Mouse (Mus musculus): ENCODE results near the gene Iqsec2. TPM values are rescaled to one million over a fixed set of nuclear protein-coding genes. Genes with fewer than 3 reads are reported as not detected.

The Iqsec2 gene
- polyA plus RNA-seq, 1 experiment from 2014 or later, result 3.8 TPM

DNA sequence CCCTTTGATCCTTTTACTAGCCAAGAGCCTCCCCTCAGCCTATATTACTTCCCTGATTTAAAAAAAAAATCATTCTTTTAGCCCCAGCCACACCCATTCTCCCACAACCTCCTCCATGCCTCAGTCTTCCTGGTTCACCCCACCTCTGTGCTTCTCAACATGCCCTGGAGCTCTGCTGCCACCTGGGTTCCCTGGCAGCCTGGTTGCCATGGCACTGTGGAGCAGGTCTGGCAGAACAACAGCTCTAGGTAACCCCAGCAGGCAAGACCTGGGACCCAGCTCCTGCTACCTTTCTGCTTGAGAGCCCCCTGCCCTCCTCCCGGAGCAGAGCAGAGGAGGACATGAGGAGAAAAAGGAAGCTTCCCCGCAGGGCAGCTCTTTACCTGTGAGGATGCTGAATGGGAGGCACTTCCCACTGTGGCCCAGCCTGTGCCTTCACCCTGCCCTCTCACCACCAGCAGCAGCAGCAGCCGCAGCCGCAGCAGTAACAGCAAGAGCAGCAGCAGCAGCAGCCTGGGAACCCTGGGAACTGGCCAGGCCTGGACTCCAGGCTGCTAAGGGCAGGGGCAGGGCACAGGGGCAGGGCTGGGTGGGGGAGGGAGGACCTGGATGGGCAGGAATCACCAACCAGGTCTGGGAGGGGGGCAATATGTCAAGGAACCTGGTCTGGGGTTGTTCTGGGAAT, 57.8 kb downstream of the Iqsec2 start:
- Histone ChIP-seq H3K27ac (ENCODE audit: low read length) (no peak overlapping the region), H3K4me3 (replicated peaks; ENCODE audit: low read length) (no peak overlapping the region), H3K9me3 (replicated peaks; ENCODE audit: control insufficient read depth, low read length) (no peaks in the 10 kb centered on the region), H3K9ac (ENCODE audit: low read length) (no peak overlapping the region), H3K27me3 (ENCODE audit: control insufficient read depth, insufficient read depth, low read length) (peaks cover 29% of the 10 kb centered on the region), H3K4me1 (ENCODE audit: control insufficient read depth, insufficient read depth, low read length) (no peaks in the 10 kb centered on the region), H3K4me2 (ENCODE audit: low read depth, low read length) (no peak overlapping the region), H3K36me3 (ENCODE audit: control insufficient read depth, insufficient read depth, low read length) (no peaks in the 10 kb centered on the region)
- 28% methylated on average over 4 of the region's 4 CpGs for WGBS
- ATAC-seq (ENCODE audit: insufficient read depth, low FRiP score), result no peak

DNA sequence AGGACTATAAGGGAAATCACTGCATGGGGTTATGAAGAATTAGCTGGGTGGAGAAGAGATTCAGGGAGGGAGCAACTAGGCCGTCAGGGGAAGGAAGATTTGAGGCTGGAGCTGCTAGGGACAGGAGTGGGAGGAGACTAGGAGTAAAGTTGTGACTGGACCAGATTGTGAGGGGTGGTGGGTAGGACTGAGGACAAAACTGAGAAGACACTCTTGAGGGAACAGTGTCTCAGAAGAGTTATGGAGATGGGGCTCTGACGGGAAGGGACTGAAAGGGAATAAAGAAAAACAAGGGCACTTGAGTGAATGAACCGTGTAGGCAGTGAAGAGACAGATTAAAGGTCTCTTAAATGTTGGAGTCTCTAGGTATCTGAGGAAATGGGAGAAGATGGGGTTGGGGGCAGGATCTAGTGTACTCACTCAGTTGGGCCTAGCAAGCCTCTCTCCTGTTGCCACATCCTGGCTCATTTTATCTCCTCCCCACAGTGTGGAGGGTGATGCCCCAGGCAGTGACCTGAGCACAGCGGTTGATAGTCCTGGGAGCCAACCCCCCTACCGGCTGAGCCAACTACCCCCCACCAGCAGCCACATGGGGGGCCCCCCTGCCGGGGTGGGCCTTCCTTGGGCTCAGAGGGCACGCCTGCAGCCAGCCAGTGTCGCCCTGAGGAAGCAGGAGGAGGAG, 58.5 kb downstream of the Iqsec2 start:
- Histone ChIP-seq H3K9me3 (replicated peaks; ENCODE audit: control insufficient read depth, low read length) (no peaks in the 10 kb centered on the region), H3K9ac (ENCODE audit: low read length) (no peak overlapping the region), H3K4me3 (replicated peaks; ENCODE audit: low read length) (no peak overlapping the region), H3K27ac (ENCODE audit: low read length) (no peak overlapping the region), H3K4me2 (ENCODE audit: low read depth, low read length) (no peak overlapping the region), H3K27me3 (ENCODE audit: control insufficient read depth, insufficient read depth, low read length) (peaks cover 33% of the 10 kb centered on the region), H3K4me1 (ENCODE audit: control insufficient read depth, insufficient read depth, low read length) (no peaks in the 10 kb centered on the region), H3K36me3 (ENCODE audit: control insufficient read depth, insufficient read depth, low read length) (no peaks in the 10 kb centered on the region)
- 35% methylated on average over 8 of the region's 8 CpGs for WGBS
- no peak for ATAC-seq (ENCODE audit: insufficient read depth, low FRiP score)

DNA sequence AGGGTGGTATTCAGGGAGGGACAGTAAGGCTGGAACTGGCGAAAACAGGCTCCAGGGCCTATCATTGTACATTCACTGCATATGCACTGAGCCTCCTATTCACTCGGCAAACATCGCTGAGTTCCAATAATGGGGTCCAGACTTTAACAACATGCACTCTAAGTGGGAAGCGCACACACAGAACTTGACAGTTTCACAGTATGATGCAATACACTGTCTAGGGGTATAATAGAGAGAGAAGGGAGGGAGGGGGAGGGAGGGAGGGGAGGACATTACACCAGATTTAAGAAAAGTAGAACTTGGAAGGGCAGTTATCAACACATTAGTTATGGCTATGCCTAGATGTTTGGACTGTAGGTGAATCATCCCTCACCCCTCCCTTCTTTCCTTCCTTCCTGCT, 59.2 kb downstream of the Iqsec2 start:
- 81% methylated on average over 4 of the region's 4 CpGs for WGBS
- Histone ChIP-seq H3K9me3 (replicated peaks; ENCODE audit: control insufficient read depth, low read length) (no peaks in the 10 kb centered on the region), H3K4me2 (ENCODE audit: low read depth, low read length) (no peak overlapping the region), H3K27me3 (ENCODE audit: control insufficient read depth, insufficient read depth, low read length) (peaks cover 33% of the 10 kb centered on the region), H3K9ac (ENCODE audit: low read length) (no peak overlapping the region), H3K4me3 (replicated peaks; ENCODE audit: low read length) (no peak overlapping the region), H3K27ac (ENCODE audit: low read length) (no peak overlapping the region), H3K36me3 (ENCODE audit: control insufficient read depth, insufficient read depth, low read length) (no peaks in the 10 kb centered on the region), H3K4me1 (ENCODE audit: control insufficient read depth, insufficient read depth, low read length) (no peaks in the 10 kb centered on the region)
- ATAC-seq (ENCODE audit: insufficient read depth, low FRiP score), result no peak

DNA sequence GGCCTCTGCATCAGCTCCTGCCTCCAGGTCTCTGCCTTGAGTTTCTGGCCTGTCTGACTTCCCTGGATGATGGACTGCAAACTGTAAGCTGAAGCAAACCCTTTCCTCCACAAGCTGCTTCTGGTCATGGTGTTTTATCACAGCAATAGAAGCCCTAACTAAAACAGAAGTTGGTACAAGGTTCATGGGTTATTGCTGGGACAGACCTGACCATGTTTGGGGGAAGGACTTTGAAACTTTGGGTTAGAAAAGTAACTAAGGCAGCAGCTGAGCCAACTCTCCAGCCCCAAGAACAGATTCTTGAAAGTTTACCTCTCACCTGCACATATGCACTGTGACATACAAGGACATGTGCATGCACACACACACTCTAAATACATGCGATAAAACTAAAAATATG, 61.4 kb downstream of the Iqsec2 start:
- no peaks in the 10 kb centered on the region for H3K9me3 ChIP-seq (replicated peaks; ENCODE audit: control insufficient read depth, low read length)
- peaks cover 33% of the 10 kb centered on the region for H3K27me3 ChIP-seq (ENCODE audit: control insufficient read depth, insufficient read depth, low read length)
- no peaks in the 10 kb centered on the region for H3K36me3 ChIP-seq (ENCODE audit: control insufficient read depth, insufficient read depth, low read length)
- no peaks in the 10 kb centered on the region for H3K4me1 ChIP-seq (ENCODE audit: control insufficient read depth, insufficient read depth, low read length)
- H3K4me2 ChIP-seq (ENCODE audit: low read depth, low read length), result no peak overlapping the region
- H3K9ac ChIP-seq (ENCODE audit: low read length), result no peak overlapping the region
- no peak overlapping the region for H3K4me3 ChIP-seq (replicated peaks; ENCODE audit: low read length)
- no peak for ATAC-seq (ENCODE audit: insufficient read depth, low FRiP score)
- WGBS, result 100% methylated on average over 1 of the region's 1 CpGs
- no peak overlapping the region for H3K27ac ChIP-seq (ENCODE audit: low read length)

DNA sequence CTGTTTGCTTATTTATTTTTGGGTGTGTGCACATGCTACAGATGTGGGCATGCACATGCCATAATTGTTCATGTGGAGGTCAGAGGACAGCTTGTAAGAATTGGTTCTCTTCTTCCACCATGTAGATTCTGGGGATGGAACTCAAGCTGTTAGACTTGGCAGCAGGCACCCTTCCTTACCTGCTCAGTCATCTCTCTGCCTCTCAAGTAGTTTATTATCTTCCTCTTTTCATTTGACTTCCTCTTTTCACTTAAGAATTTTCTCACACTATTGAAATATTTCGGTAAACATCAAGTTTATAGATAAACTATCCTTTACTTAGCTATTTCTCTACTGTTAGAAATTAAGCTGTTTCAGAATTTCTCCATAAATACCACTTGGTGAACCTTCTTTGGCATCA, 70.6 kb downstream of the Iqsec2 start:
- H3K4me1 ChIP-seq (ENCODE audit: control insufficient read depth, insufficient read depth, low read length), result no peaks in the 10 kb centered on the region
- H3K27ac ChIP-seq (ENCODE audit: low read length), result no peak overlapping the region
- WGBS, result 84% methylated on average over 1 of the region's 1 CpGs
- no peaks in the 10 kb centered on the region for H3K36me3 ChIP-seq (ENCODE audit: control insufficient read depth, insufficient read depth, low read length)
- H3K9me3 ChIP-seq (replicated peaks; ENCODE audit: control insufficient read depth, low read length), result no peaks in the 10 kb centered on the region
- peaks cover 10% of the 10 kb centered on the region; the same call in 1 of the 2 replicates for H3K27me3 ChIP-seq (ENCODE audit: control insufficient read depth, insufficient read depth, low read length)
- H3K9ac ChIP-seq (ENCODE audit: low read length), result no peak overlapping the region
- no peak overlapping the region for H3K4me3 ChIP-seq (replicated peaks; ENCODE audit: low read length)
- ATAC-seq (ENCODE audit: insufficient read depth, low FRiP score), result no peak
- no peak overlapping the region for H3K4me2 ChIP-seq (ENCODE audit: low read depth, low read length)

DNA sequence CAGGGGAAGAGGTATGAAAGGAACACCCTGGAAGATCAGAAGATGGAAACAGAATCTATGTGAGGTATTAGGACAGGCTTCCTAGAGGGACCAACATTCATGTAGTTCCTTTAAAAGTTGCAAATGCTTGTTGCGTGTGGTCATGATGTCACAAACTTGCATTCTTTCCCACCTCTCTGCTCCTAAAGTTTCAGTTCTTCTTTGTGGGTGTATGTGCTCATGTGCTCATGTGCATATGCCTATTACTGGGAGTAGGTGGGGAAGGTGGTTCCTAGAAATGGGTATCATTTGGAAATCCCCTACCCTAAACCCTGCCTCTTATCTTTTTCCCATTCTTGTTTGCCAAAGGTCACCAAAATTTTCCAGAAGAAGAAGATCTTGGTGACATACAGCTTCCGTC, 74.5 kb downstream of the Iqsec2 start:
- no peak overlapping the region for H3K4me2 ChIP-seq (ENCODE audit: low read depth, low read length)
- no peaks in the 10 kb centered on the region for H3K9me3 ChIP-seq (replicated peaks; ENCODE audit: control insufficient read depth, low read length)
- H3K27ac ChIP-seq (ENCODE audit: low read length), result no peak overlapping the region
- H3K9ac ChIP-seq (ENCODE audit: low read length), result no peak overlapping the region
- ATAC-seq (ENCODE audit: insufficient read depth, low FRiP score), result no peak
- peaks cover 14% of the 10 kb centered on the region; the same call in 1 of the 2 replicates for H3K27me3 ChIP-seq (ENCODE audit: control insufficient read depth, insufficient read depth, low read length)
- WGBS, result 95% methylated on average over 2 of the region's 2 CpGs
- no peaks in the 10 kb centered on the region for H3K36me3 ChIP-seq (ENCODE audit: control insufficient read depth, insufficient read depth, low read length)
- H3K4me3 ChIP-seq (replicated peaks; ENCODE audit: low read length), result no peak overlapping the region
- no peaks in the 10 kb centered on the region for H3K4me1 ChIP-seq (ENCODE audit: control insufficient read depth, insufficient read depth, low read length)

DNA sequence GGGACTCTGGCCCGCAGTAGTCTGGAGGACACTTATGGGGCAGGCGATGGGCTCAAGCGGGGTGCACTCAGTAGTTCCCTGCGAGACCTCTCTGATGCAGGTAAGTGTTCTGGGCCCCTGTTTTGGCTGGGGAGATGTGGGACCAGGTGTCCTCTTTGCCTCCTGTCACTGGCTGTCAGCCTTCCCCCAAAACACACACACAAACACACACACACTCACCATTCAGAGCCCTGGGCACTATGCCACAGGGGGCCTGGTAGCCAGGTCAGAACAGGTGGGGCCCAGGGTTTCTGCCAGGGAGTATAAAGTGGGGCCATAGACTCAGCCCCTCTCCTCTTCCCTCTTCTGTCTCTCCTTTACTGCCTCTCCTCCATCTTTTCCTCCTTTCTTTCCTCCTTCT, 77.7 kb downstream of the Iqsec2 start:
- Histone ChIP-seq H3K4me1 (ENCODE audit: control insufficient read depth, insufficient read depth, low read length) (no peaks in the 10 kb centered on the region), H3K4me2 (ENCODE audit: low read depth, low read length) (no peak overlapping the region), H3K4me3 (replicated peaks; ENCODE audit: low read length) (no peak overlapping the region), H3K36me3 (ENCODE audit: control insufficient read depth, insufficient read depth, low read length) (no peaks in the 10 kb centered on the region), H3K27me3 (ENCODE audit: control insufficient read depth, insufficient read depth, low read length) (peaks cover 11% of the 10 kb centered on the region; the same call in 1 of the 2 replicates), H3K9me3 (replicated peaks; ENCODE audit: control insufficient read depth, low read length) (no peaks in the 10 kb centered on the region), H3K27ac (ENCODE audit: low read length) (no peak overlapping the region), H3K9ac (ENCODE audit: low read length) (no peak overlapping the region)
- no peak for ATAC-seq (ENCODE audit: insufficient read depth, low FRiP score)
- 78% methylated on average over 4 of the region's 4 CpGs for WGBS

DNA sequence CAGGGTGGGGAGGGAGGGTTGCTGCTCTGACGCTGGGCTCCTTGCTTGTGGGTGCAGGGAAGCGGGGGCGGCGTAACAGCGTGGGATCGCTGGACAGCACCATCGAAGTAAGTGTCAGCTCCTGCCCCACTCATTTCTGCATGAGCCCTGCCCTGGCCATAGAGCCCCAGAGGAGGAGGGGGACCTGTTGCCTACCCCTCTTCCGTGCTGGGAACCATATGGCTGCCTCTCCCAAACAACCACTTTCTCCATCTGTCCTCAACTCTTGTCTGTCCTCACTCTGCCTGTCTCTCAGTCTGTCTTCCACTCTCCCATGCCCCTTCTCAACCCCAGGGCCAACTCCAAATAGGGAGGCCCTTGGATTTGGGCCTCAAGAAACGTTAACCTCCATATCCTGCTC, 78.2 kb downstream of the Iqsec2 start:
- Histone ChIP-seq H3K27me3 (ENCODE audit: control insufficient read depth, insufficient read depth, low read length) (peaks cover 11% of the 10 kb centered on the region; the same call in 1 of the 2 replicates), H3K27ac (ENCODE audit: low read length) (no peak overlapping the region), H3K4me2 (ENCODE audit: low read depth, low read length) (no peak overlapping the region), H3K4me3 (replicated peaks; ENCODE audit: low read length) (no peak overlapping the region), H3K9me3 (replicated peaks; ENCODE audit: control insufficient read depth, low read length) (no peaks in the 10 kb centered on the region), H3K9ac (ENCODE audit: low read length) (no peak overlapping the region), H3K36me3 (ENCODE audit: control insufficient read depth, insufficient read depth, low read length) (no peaks in the 10 kb centered on the region), H3K4me1 (ENCODE audit: control insufficient read depth, insufficient read depth, low read length) (no peaks in the 10 kb centered on the region)
- 62% methylated on average over 9 of the region's 9 CpGs for WGBS
- no peak for ATAC-seq (ENCODE audit: insufficient read depth, low FRiP score)

DNA sequence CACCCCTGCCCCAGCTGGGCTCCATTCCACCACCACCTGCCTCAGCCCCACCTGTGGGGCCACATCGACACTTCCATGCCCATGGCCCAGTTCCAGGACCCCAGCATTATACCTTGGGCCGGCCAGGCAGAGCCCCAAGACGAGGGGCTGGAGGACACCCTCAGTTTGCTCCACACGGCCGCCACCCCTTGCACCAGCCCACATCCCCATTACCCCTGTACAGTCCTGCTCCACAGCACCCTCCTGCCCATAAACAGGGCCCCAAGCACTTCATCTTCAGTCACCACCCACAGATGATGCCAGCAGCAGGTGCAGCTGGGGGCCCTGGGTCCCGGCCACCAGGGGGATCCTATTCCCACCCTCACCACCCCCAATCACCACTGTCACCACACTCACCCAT, 79.2 kb downstream of the Iqsec2 start:
- H3K36me3 ChIP-seq (ENCODE audit: control insufficient read depth, insufficient read depth, low read length), result no peaks in the 10 kb centered on the region
- H3K9me3 ChIP-seq (replicated peaks; ENCODE audit: control insufficient read depth, low read length), result no peaks in the 10 kb centered on the region
- H3K4me2 ChIP-seq (ENCODE audit: low read depth, low read length), result no peak overlapping the region
- no peak overlapping the region for H3K27ac ChIP-seq (ENCODE audit: low read length)
- H3K4me1 ChIP-seq (ENCODE audit: control insufficient read depth, insufficient read depth, low read length), result no peaks in the 10 kb centered on the region
- H3K9ac ChIP-seq (ENCODE audit: low read length), result no peak overlapping the region
- no peak for ATAC-seq (ENCODE audit: insufficient read depth, low FRiP score)
- WGBS, result 84% methylated on average over 6 of the region's 6 CpGs
- no peak overlapping the region for H3K4me3 ChIP-seq (replicated peaks; ENCODE audit: low read length)
- peaks cover 3% of the 10 kb centered on the region; the same call in 1 of the 2 replicates for H3K27me3 ChIP-seq (ENCODE audit: control insufficient read depth, insufficient read depth, low read length)
